ENCODE assay signal across 8 mouse cellular contexts in genomic region chr13:3406236-3407017, GRCm38 (mm10).
DNase-seq lines count a peak whose midpoint lies in the region; ATAC-seq and TF ChIP-seq lines count a peak whose summit lies in the region.
"Not testable (repeated sequence)": the region's sequence is repeated elsewhere in the genome, so short reads cannot be mapped to it uniquely, and the experiment has no call there.

No protein-coding gene starts in this region.

- H3K36me3 ChIP-seq in hindbrain, postnatal 0 days (ENCODE audit: insufficient read depth, low read length): not testable (repeated sequence)

- H3K9ac ChIP-seq in hindbrain, postnatal 0 days (replicated peaks; ENCODE audit: low read length): not testable (repeated sequence)

- peak; percentile 94 for DNase-seq in WW6 (ENCODE audit: low read depth, low spot score)
- DNase-seq in cerebellum, postnatal 36 days: peak; percentile 60 to 77
- peak; percentile 74 for DNase-seq in gastrocnemius, adult 18-20 months (ENCODE audit: low spot score)
- DNase-seq in hindbrain, postnatal 0 days (ENCODE audit: low spot score): peak; percentile 89
- peak; percentile 19 to 56 for DNase-seq in layer of hippocampus, postnatal 36 days
- DNase-seq in lung, postnatal 10 days: peak; percentile 86
- DNase-seq in right cerebral cortex, adult 18-20 months: peak; percentile 77
- peak; percentile 73 for DNase-seq in urinary bladder, postnatal 14 days (ENCODE audit: low spot score)

- H3K4me1 ChIP-seq in hindbrain, postnatal 0 days (ENCODE audit: insufficient read depth, low read length): not testable (repeated sequence)

- TF ChIP-seq CTCF in hindbrain, postnatal 0 days (IDR thresholded peaks at IDR 0.05; ENCODE audit: low read depth): peak; percentile 79

- H3K9me3 ChIP-seq in hindbrain, postnatal 0 days (ENCODE audit: low read length): not testable (repeated sequence)

- H3K4me2 ChIP-seq in hindbrain, postnatal 0 days (ENCODE audit: low read depth, low read length): not testable (repeated sequence)

- peak; percentile 92 for ATAC-seq in hindbrain, postnatal 0 days

- not testable (repeated sequence) for H3K27me3 ChIP-seq in hindbrain, postnatal 0 days (ENCODE audit: insufficient read depth, low read length)

- 45% methylated on average over 8 of the region's 8 CpGs for WGBS in hindbrain, postnatal 0 days

- H3K4me3 ChIP-seq in hindbrain, postnatal 0 days (ENCODE audit: low read length): not testable (repeated sequence)

- not testable (repeated sequence) for H3K27ac ChIP-seq in hindbrain, postnatal 0 days

Comparison
In these comparisons a context has a peak if more than half of its experiments do, and no peak if none do; other contexts are left out.
1. DNase-seq: peak in every context shown above with its lines; median percentile 94 in WW6; 89 in hindbrain, postnatal 0 days; 86 in lung, postnatal 10 days; 77 in right cerebral cortex, adult 18-20 months; 74 in gastrocnemius, adult 18-20 months; 73 in urinary bladder, postnatal 14 days; 68 in cerebellum, postnatal 36 days; 38 in layer of hippocampus, postnatal 36 days.